Mouse (Mus musculus): ENCODE results near the gene Atpaf2.
"Not testable (repeated sequence)": the region's sequence is repeated elsewhere in the genome, so short reads cannot be mapped to it uniquely, and the experiment has no call there.

Atpaf2 gene

GRCm38 (mm10) chr11:60417717-60418472, at the start of gene Atpaf2:
Gene Atpaf2, minus strand, starts transcription at chr11:60418457.
- in situ Hi-C loops (cut with MboI, MseI): loop anchor here in 1 of 2 experiments (10.0 to 25.0 kb wide), 2 partner anchors 331 to 457 kb away; partner anchors contain the start of gene Tmem11

DNA sequence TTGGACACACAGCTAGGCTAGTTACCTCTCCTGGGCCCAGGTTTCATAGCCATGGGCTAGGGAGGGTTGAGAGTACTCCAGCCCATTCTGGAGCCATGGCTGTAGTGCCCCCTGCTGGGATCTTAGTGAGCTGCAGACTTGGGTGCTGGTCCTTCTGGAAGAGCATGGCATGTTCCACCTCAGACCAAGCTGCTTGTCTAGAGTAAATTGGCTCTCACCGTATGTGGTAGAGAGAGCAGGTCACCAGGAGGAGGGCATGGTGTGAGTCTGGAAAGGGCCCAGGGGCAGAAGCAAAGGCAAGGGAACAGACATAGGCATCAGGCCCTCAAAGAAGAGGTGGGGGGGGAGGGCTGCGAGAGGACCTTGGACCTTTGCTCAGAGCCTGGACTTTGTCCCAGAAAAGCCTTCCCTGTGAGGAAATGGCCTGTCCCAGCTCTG, 47.7 kb upstream of the Atpaf2 start:
- in situ Hi-C loops (cut with MboI, MseI): no loop called here

GRCm38 (mm10) chr11:60457973-60458372, 39.7 kb upstream of the Atpaf2 start:
- in situ Hi-C loops (cut with MboI, MseI): no loop called here

DNA sequence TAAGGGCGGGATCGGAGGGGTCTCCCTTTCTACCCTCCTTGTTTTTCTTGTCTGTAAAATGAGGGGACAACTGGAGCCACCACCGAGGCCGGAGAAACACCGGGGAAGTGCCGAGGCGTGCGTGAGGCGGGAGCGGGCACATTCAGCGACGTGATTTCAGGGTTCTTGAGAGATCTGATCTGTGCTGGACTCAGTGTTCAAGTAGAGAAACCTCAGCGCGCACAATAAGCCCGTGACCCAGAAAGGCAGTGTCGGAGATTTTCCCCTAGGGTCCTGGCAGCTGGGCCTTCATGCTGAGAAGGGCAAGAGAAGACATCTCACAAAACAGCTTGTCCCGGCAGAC, 36.5 kb upstream of the Atpaf2 start:
- in situ Hi-C loops (cut with MboI, MseI): no loop called here

GRCm38 (mm10) chr11:60454080-60454744, 36.0 kb upstream of the Atpaf2 start, which contains the start of gene Drg2:
Gene Drg2, plus strand, starts transcription at chr11:60454591.
- in situ Hi-C loops (cut with MboI, MseI): no loop called here

- in situ Hi-C loops (cut with MboI, MseI): no loop called here
These were observed 25.8 kb upstream of the Atpaf2 start for GRCm38 (mm10) chr11:60444007-60444406.

DNA sequence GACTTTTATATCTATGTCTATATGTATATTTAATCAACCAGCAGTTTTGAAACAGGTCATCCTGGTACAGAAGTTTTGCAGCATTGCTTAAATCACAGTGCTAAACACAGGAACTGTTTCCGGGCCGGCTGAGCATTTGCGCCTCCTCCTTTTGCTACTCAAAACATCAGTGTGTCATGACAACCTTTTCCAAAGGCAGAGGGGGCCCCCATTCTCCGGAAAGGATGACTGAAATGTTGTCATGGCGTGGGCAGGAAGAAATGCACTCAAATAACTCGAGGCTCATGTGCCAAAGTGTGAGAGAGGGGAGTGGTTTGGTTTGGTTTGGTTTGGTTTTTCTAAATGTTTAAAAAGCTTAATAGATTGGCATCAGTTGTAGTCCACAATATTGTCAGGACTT, 24.6 kb upstream of the Atpaf2 start:
- in situ Hi-C loops (cut with MboI, MseI): no loop called here

DNA sequence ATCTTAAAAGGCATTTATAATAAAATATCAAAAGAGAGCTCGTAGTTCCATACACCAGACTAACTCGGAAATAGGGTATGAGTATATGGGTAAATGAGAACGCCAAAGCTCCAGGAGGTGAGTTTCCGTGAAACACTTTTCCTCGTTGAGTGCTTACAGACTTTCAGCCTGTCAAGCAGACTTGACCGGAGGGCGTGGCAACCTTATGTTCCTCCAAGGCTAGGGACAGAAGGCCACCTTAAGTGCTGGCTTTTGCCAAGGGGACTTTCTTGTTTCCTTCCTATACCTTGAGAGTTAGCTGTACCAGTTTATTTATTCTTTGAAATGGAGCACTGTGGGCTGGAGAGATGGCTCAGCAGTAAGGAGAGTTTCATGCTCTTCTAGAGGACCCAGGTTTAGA, 21.9 kb upstream of the Atpaf2 start:
- in situ Hi-C loops (cut with MboI, MseI): no loop called here

DNA sequence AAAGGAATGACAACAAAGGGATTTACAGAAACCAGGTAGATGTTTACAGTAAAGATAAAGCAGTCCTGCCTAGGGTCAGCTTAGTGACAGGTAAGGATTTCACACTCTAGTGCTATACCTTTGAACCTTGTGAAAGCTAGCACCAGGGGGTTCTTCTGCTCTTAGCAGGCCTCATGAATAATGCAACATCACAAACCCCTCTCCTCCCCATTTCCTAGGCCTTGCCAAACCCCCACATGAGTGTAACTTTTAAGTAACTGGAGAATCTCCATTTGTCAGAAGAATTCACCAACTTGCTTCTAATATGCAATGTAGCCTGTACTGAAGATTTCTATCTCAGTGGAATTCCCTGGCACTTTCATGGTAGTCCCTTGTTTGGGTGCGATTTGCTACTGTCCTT, 21.4 kb upstream of the Atpaf2 start:
- in situ Hi-C loops (cut with MboI, MseI): not testable (repeated sequence)

DNA sequence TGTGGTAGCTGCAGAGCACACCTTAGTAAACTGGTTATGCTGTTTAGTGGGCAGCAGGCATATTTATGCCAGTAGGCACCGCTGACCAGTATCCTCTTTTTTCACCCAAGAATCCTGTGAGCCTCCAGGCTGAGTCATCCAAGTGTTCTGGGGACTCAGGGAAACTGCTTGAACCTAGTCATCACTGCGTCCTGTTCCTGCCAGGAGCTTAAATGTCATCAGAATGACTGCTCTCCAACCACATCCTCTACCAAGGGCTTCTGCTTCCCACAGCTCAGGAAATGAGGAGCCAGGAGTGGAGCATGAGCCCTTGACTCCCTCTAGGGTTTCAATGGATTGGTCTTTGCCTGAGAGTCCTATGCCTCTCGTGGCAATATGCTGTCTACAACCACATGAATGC, 18.4 kb upstream of the Atpaf2 start:
- in situ Hi-C loops (cut with MboI, MseI): no loop called here

DNA sequence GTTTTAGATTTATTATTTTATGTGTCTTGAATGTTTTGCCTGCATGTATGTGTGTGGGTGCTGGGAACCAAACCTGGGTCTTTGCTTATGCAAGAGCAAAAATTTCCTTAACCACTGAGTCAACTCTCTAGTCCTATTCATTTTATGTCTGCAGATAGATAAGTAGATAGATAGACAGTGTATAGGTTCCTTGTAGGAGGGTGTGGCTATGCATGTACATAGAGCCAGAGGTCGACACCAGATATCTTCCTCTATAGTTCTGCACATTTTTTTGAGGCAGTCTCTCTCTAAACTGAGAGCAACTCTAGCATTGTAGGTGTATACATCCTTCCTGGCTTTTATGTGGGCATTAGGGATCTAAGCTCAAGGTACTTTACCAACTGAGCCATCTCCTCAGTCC, 16.9 kb upstream of the Atpaf2 start:
- in situ Hi-C loops (cut with MboI, MseI): no loop called here

GRCm38 (mm10) chr11:60433501-60433900, 15.2 kb upstream of the Atpaf2 start:
- in situ Hi-C loops (cut with MboI, MseI): no loop called here

- in situ Hi-C loops (cut with MboI, MseI): no loop called here
These were observed 9.4 kb upstream of the Atpaf2 start for GRCm38 (mm10) chr11:60427628-60428027.

- in situ Hi-C loops (cut with MboI, MseI): no loop called here
These were observed 8.2 kb upstream of the Atpaf2 start for GRCm38 (mm10) chr11:60426417-60426816.

- in situ Hi-C loops (cut with MboI, MseI): loop anchor here in 1 of 2 experiments (25.0 kb wide), 1 partner anchor 336 kb away; no protein-coding TSS in a partner anchor
These were observed 4.7 kb upstream of the Atpaf2 start for GRCm38 (mm10) chr11:60423006-60423405.

GRCm38 (mm10) chr11:60422046-60422668, 3.9 kb upstream of the Atpaf2 start:
- in situ Hi-C loops (cut with MboI, MseI): loop anchor here in 1 of 2 experiments (25.0 kb wide), 1 partner anchor 335 kb away; no protein-coding TSS in a partner anchor

GRCm38 (mm10) chr11:60418473-60418803, 181 bp upstream of the Atpaf2 start:
- in situ Hi-C loops (cut with MboI, MseI): loop anchor here in 1 of 2 experiments (10.0 to 25.0 kb wide), 2 partner anchors 331 to 456 kb away; partner anchors contain the start of gene Tmem11

GRCm38 (mm10) chr11:60416963-60417716, 1.1 kb downstream of the Atpaf2 start, which contains the start of gene Gid4:
Gene Gid4, plus strand, starts transcription at chr11:60417145.
- in situ Hi-C loops (cut with MboI, MseI): loop anchor here in 1 of 2 experiments (10.0 to 25.0 kb wide), 2 partner anchors 330 to 458 kb away; partner anchors contain the start of gene Tmem11

GRCm38 (mm10) chr11:60416590-60416962, 1.7 kb downstream of the Atpaf2 start:
- in situ Hi-C loops (cut with MboI, MseI): loop anchor here in 1 of 2 experiments (10.0 to 25.0 kb wide), 2 partner anchors 329 to 458 kb away; partner anchors contain the start of gene Tmem11

- in situ Hi-C loops (cut with MboI, MseI): loop anchor here in 1 of 2 experiments (5.0 to 25.0 kb wide), 3 partner anchors 51 to 462 kb away; partner anchors contain the start of gene Tmem11
These were observed 5.3 kb downstream of the Atpaf2 start for GRCm38 (mm10) chr11:60412921-60413320.

- in situ Hi-C loops (cut with MboI, MseI): loop anchor here in 1 of 2 experiments (5.0 to 25.0 kb wide), 3 partner anchors 50 to 463 kb away; partner anchors contain the start of gene Tmem11
These were observed 6.1 kb downstream of the Atpaf2 start for GRCm38 (mm10) chr11:60412173-60412572.
